Mouse (Mus musculus) neural tube, embryonic 12.5 days (tissue): ENCODE data around the gene Cmc1. TPM values are rescaled to one million over a fixed set of nuclear protein-coding genes. Genes with fewer than 3 reads are reported as not detected.
A peak's percentile ranks its signal among the peaks of the same experiment; 100 is the strongest.

Experiments
- ATAC-seq: fragments of 200-750 bp; cut with Nextera tagmentation; 2 replicates; pipeline ENCODE4 v1.8.0; 2017; ENCODE audit warnings: low read depth, mild to moderate bottlenecking, moderate TSS enrichment, moderate library complexity; ENCODE audit not compliant: low FRiP score
- H3K27ac ChIP-seq: fragments of 300-500 bp; sonication (generic); 2 replicates; pipeline ENCODE4 v1.5.1; 2016
- H3K27me3 ChIP-seq: fragments of 300-500 bp; sonication (generic); replicated peaks from 2 replicates; pipeline ENCODE4 v1.6.1; 2016; ENCODE audit warnings: mild to moderate bottlenecking
- H3K36me3 ChIP-seq: fragments of 300-500 bp; sonication (generic); 2 replicates; pipeline ENCODE4 v1.6.1; 2016; ENCODE audit warnings: mild to moderate bottlenecking
- H3K4me1 ChIP-seq: fragments of 300-500 bp; sonication (generic); 2 replicates; pipeline ENCODE4 v1.6.1; 2016
- H3K4me2 ChIP-seq: fragments of 300-500 bp; sonication (generic); replicated peaks from 2 replicates; pipeline ENCODE4 v1.6.1; 2016; ENCODE audit warnings: mild to moderate bottlenecking
- H3K4me3 ChIP-seq: fragments of 300-500 bp; sonication (generic); 2 replicates; pipeline ENCODE4 v1.5.1; 2016
- H3K9ac ChIP-seq: fragments of 300-500 bp; sonication (generic); 2 replicates; pipeline ENCODE4 v1.6.1; 2016; ENCODE audit warnings: mild to moderate bottlenecking
- H3K9me3 ChIP-seq: fragments of 300-500 bp; sonication (generic); 2 replicates; pipeline ENCODE4 v1.6.1; 2016; ENCODE audit warnings: mild to moderate bottlenecking
- WGBS: fragments of 180-500 bp; shearing (Covaris S2); methylation state at CpG from one replicate; pipeline ENCODE4 v1.1.7; 2016; 5-methylcytosine and 5-hydroxymethylcytosine counted together
- polyA plus RNA-seq: library from polyadenylated mRNA; unstranded; fragments of >200 nt; fragmentation: Nextera tagmentation; extraction: Ambion mirVana; gene quantifications from 2 replicates; pipeline ENCODE4 v1.2.1, GENCODE M21; 2016

Cmc1 gene
- polyA plus RNA-seq, 1 experiment from 2014 or later: 44.2 TPM

GRCm38 (mm10) chr9:118108527-118109011 lies 41.4 kb downstream of the Cmc1 start:
- Histone ChIP-seq H3K27ac (no peak overlapping the region), H3K4me1 (peaks cover 5% of the 10 kb centered on the region; the same call in 1 of the 2 replicates), H3K36me3 (no peaks in the 10 kb centered on the region), H3K9me3 (no peaks in the 10 kb centered on the region), H3K27me3 (no peaks in the 10 kb centered on the region), H3K4me3 (no peak overlapping the region), H3K4me2 (no peak overlapping the region), H3K9ac (no peak overlapping the region)
- no peak for ATAC-seq
- 52% methylated on average over 4 of the region's 4 CpGs for WGBS

- H3K27me3 ChIP-seq: no peaks in the 10 kb centered on the region
- H3K4me2 ChIP-seq: no peak overlapping the region
- WGBS: 83% methylated on average over 2 of the region's 2 CpGs
- no peak overlapping the region for H3K27ac ChIP-seq
- no peak overlapping the region for H3K4me3 ChIP-seq
- H3K9me3 ChIP-seq: no peaks in the 10 kb centered on the region
- no peaks in the 10 kb centered on the region for H3K36me3 ChIP-seq
- no peak for ATAC-seq
- no peak overlapping the region for H3K9ac ChIP-seq
- H3K4me1 ChIP-seq: no peaks in the 10 kb centered on the region
Observed at GRCm38 (mm10) chr9:118101802-118102201, 48.2 kb downstream of the Cmc1 start.

- H3K27me3 ChIP-seq: no peaks in the 10 kb centered on the region
- H3K27ac ChIP-seq: no peak overlapping the region
- no peak overlapping the region for H3K9ac ChIP-seq
- H3K36me3 ChIP-seq: no peaks in the 10 kb centered on the region
- H3K4me1 ChIP-seq: no peaks in the 10 kb centered on the region
- ATAC-seq: no peak
- no peak overlapping the region for H3K4me3 ChIP-seq
- H3K9me3 ChIP-seq: no peaks in the 10 kb centered on the region
- no peak overlapping the region for H3K4me2 ChIP-seq
- whole genome bisulfite sequencing: 92% methylated on average over 2 of the region's 2 CpGs
Observed at GRCm38 (mm10) chr9:118100484-118100883, 49.5 kb downstream of the Cmc1 start.

- H3K9ac ChIP-seq: no peak overlapping the region
- H3K4me3 ChIP-seq: no peak overlapping the region
- no peak overlapping the region for H3K27ac ChIP-seq
- ATAC-seq: no peak
- H3K9me3 ChIP-seq: no peaks in the 10 kb centered on the region
- WGBS: 69% methylated on average over 4 of the region's 4 CpGs
- no peaks in the 10 kb centered on the region for H3K36me3 ChIP-seq
- no peaks in the 10 kb centered on the region for H3K27me3 ChIP-seq
- H3K4me2 ChIP-seq: no peak overlapping the region
- no peaks in the 10 kb centered on the region for H3K4me1 ChIP-seq
Observed at GRCm38 (mm10) chr9:118099395-118099794, 50.6 kb downstream of the Cmc1 start.

- Histone ChIP-seq H3K4me1 (peaks cover 6% of the 10 kb centered on the region), H3K9me3 (no peaks in the 10 kb centered on the region), H3K4me2 (no peak overlapping the region), H3K9ac (no peak overlapping the region), H3K27me3 (no peaks in the 10 kb centered on the region), H3K4me3 (no peak overlapping the region), H3K27ac (no peak overlapping the region), H3K36me3 (no peaks in the 10 kb centered on the region)
- ATAC-seq: no peak
- 66% methylated on average over 4 of the region's 4 CpGs for WGBS
Observed at GRCm38 (mm10) chr9:118083834-118084233, 66.1 kb downstream of the Cmc1 start.

GRCm38 (mm10) chr9:118082575-118083431 lies 67.2 kb downstream of the Cmc1 start:
- Histone ChIP-seq H3K4me2 (peak overlapping the region; percentile 57), H3K4me1 (peaks cover 6% of the 10 kb centered on the region), H3K36me3 (no peaks in the 10 kb centered on the region), H3K4me3 (peak overlapping the region; percentile 24; the same call in 1 of the 2 replicates), H3K9ac (peak overlapping the region; percentile 33; the same call in 1 of the 2 replicates), H3K27ac (no peak overlapping the region), H3K9me3 (no peaks in the 10 kb centered on the region), H3K27me3 (no peaks in the 10 kb centered on the region)
- WGBS: 23% methylated on average over 22 of the region's 22 CpGs
- peak; percentile 48; the same call in 1 of the 2 replicates for ATAC-seq

GRCm38 (mm10) chr9:118073358-118073757 lies 76.6 kb downstream of the Cmc1 start:
- Histone ChIP-seq H3K4me1 (no peaks in the 10 kb centered on the region), H3K27me3 (no peaks in the 10 kb centered on the region), H3K4me2 (no peak overlapping the region), H3K9me3 (no peaks in the 10 kb centered on the region), H3K36me3 (peaks cover 8% of the 10 kb centered on the region; the same call in 1 of the 2 replicates), H3K4me3 (no peak overlapping the region), H3K27ac (no peak overlapping the region), H3K9ac (no peak overlapping the region)
- ATAC-seq: no peak
- 92% methylated on average over 3 of the region's 3 CpGs for WGBS

GRCm38 (mm10) chr9:118072101-118072500 lies 77.9 kb downstream of the Cmc1 start:
- no peak for ATAC-seq
- 73% methylated on average over 5 of the region's 5 CpGs for WGBS
- H3K4me3 ChIP-seq: no peak overlapping the region
- no peak overlapping the region for H3K9ac ChIP-seq
- H3K9me3 ChIP-seq: no peaks in the 10 kb centered on the region
- no peaks in the 10 kb centered on the region for H3K27me3 ChIP-seq
- peaks cover 12% of the 10 kb centered on the region for H3K36me3 ChIP-seq
- no peak overlapping the region for H3K27ac ChIP-seq
- no peak overlapping the region for H3K4me2 ChIP-seq
- no peaks in the 10 kb centered on the region for H3K4me1 ChIP-seq

- ATAC-seq: no peak
- Histone ChIP-seq H3K9me3 (no peaks in the 10 kb centered on the region), H3K27ac (no peak overlapping the region), H3K27me3 (no peaks in the 10 kb centered on the region), H3K9ac (no peak overlapping the region), H3K4me2 (no peak overlapping the region), H3K36me3 (peaks cover 17% of the 10 kb centered on the region), H3K4me1 (no peaks in the 10 kb centered on the region), H3K4me3 (no peak overlapping the region)
- 82% methylated on average over 3 of the region's 3 CpGs for WGBS
Observed at GRCm38 (mm10) chr9:118071337-118071736, 78.6 kb downstream of the Cmc1 start.

GRCm38 (mm10) chr9:118070442-118070841 lies 79.5 kb downstream of the Cmc1 start:
- Histone ChIP-seq H3K9ac (no peak overlapping the region), H3K27ac (no peak overlapping the region), H3K36me3 (peaks cover 17% of the 10 kb centered on the region), H3K9me3 (no peaks in the 10 kb centered on the region), H3K4me1 (no peaks in the 10 kb centered on the region), H3K27me3 (no peaks in the 10 kb centered on the region), H3K4me3 (no peak overlapping the region), H3K4me2 (no peak overlapping the region)
- 94% methylated on average over 6 of the region's 6 CpGs for WGBS
- ATAC-seq: no peak

- Histone ChIP-seq H3K9ac (no peak overlapping the region), H3K4me3 (no peak overlapping the region), H3K9me3 (no peaks in the 10 kb centered on the region), H3K4me2 (no peak overlapping the region), H3K27me3 (no peaks in the 10 kb centered on the region), H3K27ac (no peak overlapping the region), H3K4me1 (no peaks in the 10 kb centered on the region), H3K36me3 (peaks cover 36% of the 10 kb centered on the region)
- no peak for ATAC-seq
- WGBS: 91% methylated on average over 3 of the region's 3 CpGs
Observed at GRCm38 (mm10) chr9:118059101-118059500, 90.9 kb downstream of the Cmc1 start.

- Histone ChIP-seq H3K36me3 (peaks cover 43% of the 10 kb centered on the region), H3K4me3 (no peak overlapping the region), H3K4me2 (no peak overlapping the region)
Observed at GRCm38 (mm10) chr9:118053286-118053685, 96.7 kb downstream of the Cmc1 start.

More at GRCm38 (mm10) chr9:118053286-118053685, 96.7 kb downstream of the Cmc1 start:
- Histone ChIP-seq H3K9ac (no peak overlapping the region), H3K27me3 (no peaks in the 10 kb centered on the region), H3K4me1 (no peaks in the 10 kb centered on the region), H3K9me3 (no peaks in the 10 kb centered on the region), H3K27ac (no peak overlapping the region)
- WGBS: 55% methylated on average over 1 of the region's 1 CpGs
- ATAC-seq: no peak
